Mouse (Mus musculus) embryonic facial prominence, embryonic 11.5 days (tissue): ENCODE measurements around the gene Tead1. TPM values are rescaled to one million over a fixed set of nuclear protein-coding genes. Genes with fewer than 3 reads are reported as not detected.

Experiments used
- ATAC-seq: fragments of 200-750 bp; cut with Nextera tagmentation; replicated peaks from 2 replicates; pipeline ENCODE4 v1.8.0; 2017; ENCODE audit warnings: low read depth; ENCODE audit not compliant: insufficient number of reproducible peaks, low FRiP score, low TSS enrichment
- DNase-seq: peaks from one replicate; pipeline ENCODE4 v3.0.0-alpha.2; 2015; ENCODE audit warnings: low spot score
- H3K27ac ChIP-seq: fragments of 300-500 bp; sonication (generic); replicated peaks from 2 replicates; pipeline ENCODE4 v1.5.1; 2014; ENCODE audit warnings: mild to moderate bottlenecking, low read depth, low read length, control low read depth
- H3K27me3 ChIP-seq: fragments of 300-500 bp; sonication (generic); 2 replicates; pipeline ENCODE4 v1.6.1; 2014; ENCODE audit warnings: mild to moderate bottlenecking, low read length, moderate library complexity, mixed read lengths; ENCODE audit not compliant: control insufficient read depth, insufficient read depth
- H3K36me3 ChIP-seq: fragments of 300-500 bp; sonication (generic); replicated peaks from 2 replicates; pipeline ENCODE4 v1.6.1; 2014; ENCODE audit warnings: low read depth, mild to moderate bottlenecking, low read length, moderate library complexity, mixed read lengths; ENCODE audit not compliant: control insufficient read depth, insufficient read depth
- H3K4me1 ChIP-seq: fragments of 300-500 bp; sonication (generic); 2 replicates; pipeline ENCODE4 v1.6.1; 2014; ENCODE audit warnings: low read length, mixed read lengths; ENCODE audit not compliant: control insufficient read depth, insufficient read depth
- H3K4me2 ChIP-seq: fragments of 300-500 bp; sonication (generic); 2 replicates; pipeline ENCODE4 v1.6.1; 2014; ENCODE audit warnings: low read depth, mild to moderate bottlenecking, control low read depth, low read length, moderate library complexity
- H3K4me3 ChIP-seq: fragments of 300-500 bp; sonication (generic); 2 replicates; pipeline ENCODE4 v1.5.1; 2014; ENCODE audit warnings: low read depth, low read length, control low read depth
- H3K9ac ChIP-seq: fragments of 300-500 bp; sonication (generic); replicated peaks from 2 replicates; pipeline ENCODE4 v1.6.1; 2014; ENCODE audit warnings: mild to moderate bottlenecking, control low read depth, low read length
- H3K9me3 ChIP-seq: fragments of 300-500 bp; sonication (generic); replicated peaks from 2 replicates; pipeline ENCODE4 v1.6.1; 2016; ENCODE audit warnings: mild to moderate bottlenecking, low read length, inconsistent platforms, mixed read lengths; ENCODE audit not compliant: control insufficient read depth
- WGBS: fragments of 180-500 bp; shearing (Covaris S2); extraction: QIAGEN DNeasy Blood & Tissue Kit; methylation state at CpG from one replicate; pipeline ENCODE4 v1.1.7; 2014; 5-methylcytosine and 5-hydroxymethylcytosine counted together
- polyA plus RNA-seq: library from polyadenylated mRNA; unstranded; fragments of >200 nt; fragmentation: Nextera tagmentation; extraction: Ambion mirVana; gene quantifications from 2 replicates; pipeline ENCODE4 v1.2.1, GENCODE M21; 2014

Gene Tead1
- polyA plus RNA-seq, 1 experiment from 2014 or later: 16.7 TPM

DNA sequence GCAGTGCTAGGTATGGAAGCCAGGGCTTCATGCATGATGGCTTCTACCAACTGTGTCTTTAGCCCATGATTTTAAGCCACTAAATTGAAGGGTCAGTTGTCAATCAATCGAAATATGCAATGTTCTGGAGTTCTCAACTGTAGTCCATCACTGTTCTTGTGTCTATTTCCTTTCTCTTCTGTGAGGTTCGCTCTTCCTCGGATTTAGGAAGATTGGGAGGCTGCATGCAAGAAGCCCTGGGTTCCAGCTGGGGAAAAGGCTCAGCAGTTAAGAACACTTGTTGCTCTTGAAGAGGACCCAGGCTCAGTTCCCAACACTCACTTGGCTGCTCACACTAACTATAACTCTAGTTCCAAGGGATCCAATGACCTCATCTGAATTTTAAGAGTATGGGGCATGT, 20.2 kb upstream of the Tead1 start:
- H3K36me3 ChIP-seq: no peaks in the 10 kb centered on the region
- no peaks in the 10 kb centered on the region for H3K27me3 ChIP-seq
- ATAC-seq (no peak), DNase-seq (no peak)
- H3K9me3 ChIP-seq: no peaks in the 10 kb centered on the region
- no peak overlapping the region for H3K9ac ChIP-seq
- WGBS: 87% methylated on average over 3 of the region's 3 CpGs
- H3K4me3 ChIP-seq: no peak overlapping the region
- peaks cover 2% of the 10 kb centered on the region; the same call in 1 of the 2 replicates for H3K4me1 ChIP-seq
- H3K27ac ChIP-seq: no peak overlapping the region
- no peak overlapping the region for H3K4me2 ChIP-seq

DNA sequence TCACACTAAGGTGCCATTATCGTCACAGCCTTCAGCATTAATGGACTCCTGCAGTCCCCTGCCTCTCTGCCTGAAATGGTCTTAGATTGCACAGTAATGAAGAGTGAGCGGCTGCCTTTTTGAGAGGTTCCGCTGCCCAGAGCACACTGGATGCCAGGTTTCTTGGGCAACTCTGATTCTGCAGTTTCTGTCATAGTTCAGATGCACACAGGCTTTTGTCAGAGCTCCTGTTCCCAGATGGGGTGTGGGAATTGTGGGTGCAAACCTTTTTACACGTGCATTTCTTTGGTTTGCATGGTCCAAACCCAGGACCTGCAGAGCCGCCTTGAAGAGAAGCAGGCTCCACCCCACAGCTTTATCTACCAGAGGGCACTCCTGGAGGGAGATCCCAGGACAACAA, 19.3 kb upstream of the Tead1 start:
- ATAC-seq: no peak
- 39% methylated on average over 5 of the region's 5 CpGs for WGBS
- no peak for DNase-seq

GRCm38 (mm10) chr7:112660325-112660724, 18.8 kb upstream of the Tead1 start:
- no peak overlapping the region for H3K9ac ChIP-seq
- 21% methylated on average over 1 of the region's 1 CpGs for WGBS
- peaks cover 2% of the 10 kb centered on the region; the same call in 1 of the 2 replicates for H3K4me1 ChIP-seq
- H3K27ac ChIP-seq: no peak overlapping the region
- no peak overlapping the region for H3K4me3 ChIP-seq
- ATAC-seq (no peak), DNase-seq (no peak)
- H3K36me3 ChIP-seq: no peaks in the 10 kb centered on the region
- no peak overlapping the region for H3K4me2 ChIP-seq
- H3K9me3 ChIP-seq: no peaks in the 10 kb centered on the region
- H3K27me3 ChIP-seq: no peaks in the 10 kb centered on the region

More for the DNA sequence above, 19.3 kb upstream of the Tead1 start:
- H3K36me3 ChIP-seq: no peaks in the 10 kb centered on the region
- H3K4me1 ChIP-seq: peaks cover 2% of the 10 kb centered on the region; the same call in 1 of the 2 replicates
- H3K9ac ChIP-seq: no peak overlapping the region
- no peak overlapping the region for H3K4me2 ChIP-seq
- no peak overlapping the region for H3K4me3 ChIP-seq
- no peaks in the 10 kb centered on the region for H3K9me3 ChIP-seq
- no peaks in the 10 kb centered on the region for H3K27me3 ChIP-seq
- H3K27ac ChIP-seq: no peak overlapping the region

DNA sequence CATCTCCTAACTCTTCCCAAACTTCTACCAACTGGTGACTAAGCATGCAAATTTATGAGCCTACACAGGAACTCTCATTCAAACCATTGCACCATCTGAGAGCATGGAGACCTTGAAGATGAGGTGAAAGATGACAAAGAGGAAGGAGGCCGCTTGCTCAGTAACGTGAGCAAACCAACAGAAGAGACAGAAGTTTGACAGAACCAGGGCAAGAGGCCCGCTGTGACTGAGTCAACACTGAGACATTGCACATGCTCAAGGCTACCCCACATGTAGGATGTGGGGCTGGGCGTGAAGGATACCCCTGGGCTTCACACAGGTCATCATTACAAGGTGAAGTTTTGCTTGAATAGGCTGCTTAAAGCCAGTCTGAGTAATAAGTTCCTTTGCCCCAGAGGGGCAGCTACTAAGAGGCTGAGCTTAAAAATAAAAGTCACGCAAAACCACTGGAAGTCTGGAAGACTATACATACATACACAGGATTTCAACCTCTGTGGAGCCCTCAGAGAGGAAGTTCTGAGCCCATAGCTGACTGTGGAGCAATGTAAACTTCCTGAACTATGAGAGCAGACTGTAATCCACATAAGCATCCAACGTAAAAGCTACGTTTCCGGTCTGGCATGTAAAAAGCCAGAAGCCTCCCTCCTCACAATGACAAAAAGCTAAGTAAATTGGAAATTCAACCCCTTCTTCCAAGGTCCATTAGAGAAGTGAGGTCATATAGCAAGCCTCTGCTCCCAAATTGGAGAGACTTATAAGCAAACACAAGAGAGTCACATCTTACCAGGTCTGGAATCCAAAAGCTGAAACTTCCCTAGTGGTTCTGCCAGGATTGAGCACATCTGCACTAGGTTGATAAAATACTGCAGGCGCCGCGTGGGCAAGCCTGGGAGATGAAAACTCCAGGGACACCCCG, 16.5 kb upstream of the Tead1 start:
- H3K4me1 ChIP-seq: peaks cover 2% of the 10 kb centered on the region; the same call in 1 of the 2 replicates
- no peaks in the 10 kb centered on the region for H3K36me3 ChIP-seq
- H3K9me3 ChIP-seq: no peaks in the 10 kb centered on the region
- no peak overlapping the region for H3K4me3 ChIP-seq
- DNase-seq (peak; percentile 24), ATAC-seq (no peak)
- no peak overlapping the region for H3K9ac ChIP-seq
- H3K27ac ChIP-seq: peak overlapping the region; percentile 43; the same call in 1 of the 2 replicates
- 62% methylated on average over 12 of the region's 12 CpGs for WGBS
- no peaks in the 10 kb centered on the region for H3K27me3 ChIP-seq
- no peak overlapping the region for H3K4me2 ChIP-seq

GRCm38 (mm10) chr7:112663314-112663966, 15.7 kb upstream of the Tead1 start:
- WGBS: 26% methylated on average over 6 of the region's 6 CpGs
- Histone ChIP-seq H3K4me3 (no peak overlapping the region), H3K4me2 (no peak overlapping the region), H3K36me3 (no peaks in the 10 kb centered on the region), H3K9ac (no peak overlapping the region), H3K9me3 (no peaks in the 10 kb centered on the region), H3K4me1 (peaks cover 2% of the 10 kb centered on the region; the same call in 1 of the 2 replicates), H3K27ac (peak overlapping the region; percentile 60), H3K27me3 (no peaks in the 10 kb centered on the region)
- DNase-seq: peak; percentile 78
- ATAC-seq: peak; percentile 58; the same call in 1 of the 2 replicates

- H3K9ac ChIP-seq: no peak overlapping the region
- 90% methylated on average over 2 of the region's 2 CpGs for WGBS
- ATAC-seq (no peak), DNase-seq (peak; percentile 48)
- no peak overlapping the region for H3K27ac ChIP-seq
- no peaks in the 10 kb centered on the region for H3K9me3 ChIP-seq
- no peaks in the 10 kb centered on the region for H3K36me3 ChIP-seq
- H3K4me3 ChIP-seq: no peak overlapping the region
- H3K27me3 ChIP-seq: no peaks in the 10 kb centered on the region
- H3K4me2 ChIP-seq: no peak overlapping the region
- no peaks in the 10 kb centered on the region for H3K4me1 ChIP-seq
Measured at GRCm38 (mm10) chr7:112669993-112670392, 9.1 kb upstream of the Tead1 start.

DNA sequence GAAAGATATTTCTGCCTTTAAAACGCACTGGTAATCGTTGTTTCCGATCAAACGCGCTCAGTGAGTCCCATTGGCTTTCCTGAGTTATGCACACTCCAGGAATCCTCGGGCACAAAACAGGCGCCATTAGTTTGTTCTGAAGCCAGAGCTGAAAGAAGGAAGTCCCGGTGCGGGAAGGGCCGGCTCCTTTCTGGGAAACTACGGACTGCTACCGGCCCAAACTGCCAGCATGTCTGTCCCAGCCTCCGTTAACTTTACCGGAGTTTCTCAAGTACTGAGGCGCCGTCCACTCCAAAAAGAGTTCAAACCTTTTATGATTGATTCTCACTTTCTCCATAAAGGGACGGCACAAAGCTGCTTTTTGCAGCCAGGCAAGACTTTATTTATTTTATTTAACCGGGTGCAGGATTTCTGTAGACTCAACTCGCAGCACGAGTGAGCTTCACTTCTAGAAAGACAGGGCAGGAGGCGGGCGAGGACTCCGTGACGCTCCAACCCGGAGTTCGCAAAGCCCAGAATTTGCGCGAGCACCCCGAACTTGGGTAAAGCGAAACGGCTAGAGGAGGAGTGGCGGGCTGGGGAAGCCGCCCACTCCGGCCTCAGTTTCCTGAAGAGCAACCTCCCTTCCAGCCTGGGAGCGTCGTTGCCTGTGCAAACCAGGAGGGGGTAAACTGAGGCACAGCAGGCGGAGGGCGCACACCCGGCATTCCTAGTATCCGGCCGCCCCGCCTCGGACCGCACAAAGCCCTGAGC, 524 bp upstream of the Tead1 start:
- under 1% methylated on average over 44 of the region's 44 CpGs for WGBS

More for the DNA sequence above, 524 bp upstream of the Tead1 start:
- no peaks in the 10 kb centered on the region for H3K4me1 ChIP-seq
- DNase-seq (peak; percentile 73), ATAC-seq (peak; percentile 41)
- H3K27ac ChIP-seq: peak overlapping the region; percentile 91
- peak overlapping the region; percentile 85 for H3K4me2 ChIP-seq
- no peaks in the 10 kb centered on the region for H3K9me3 ChIP-seq
- H3K27me3 ChIP-seq: no peaks in the 10 kb centered on the region
- peak overlapping the region; percentile 67 for H3K9ac ChIP-seq
- peak overlapping the region; percentile 96 for H3K4me3 ChIP-seq
- H3K36me3 ChIP-seq: no peaks in the 10 kb centered on the region
